In the genomic region with DNA sequence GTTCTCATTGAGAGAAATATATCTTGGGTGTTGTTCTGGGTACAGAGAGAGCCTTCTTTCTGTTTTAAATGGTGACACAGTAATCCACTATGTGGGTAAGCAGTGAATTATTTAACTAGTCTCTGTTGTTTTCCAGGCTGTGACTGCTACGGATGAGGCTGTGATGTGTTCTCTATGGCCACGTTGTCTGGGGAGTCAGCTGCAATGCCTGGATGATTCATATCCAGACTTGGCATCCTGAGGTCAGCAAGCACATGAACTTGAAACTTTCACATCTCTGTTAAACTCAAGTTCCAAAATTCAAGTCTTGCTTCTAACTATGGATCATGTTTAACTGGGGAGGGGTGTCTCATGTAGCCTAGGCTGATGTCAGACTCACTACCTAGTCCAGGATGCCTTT, we compare ENCODE assay signal across 19 mouse cellular contexts.
"Had no signal": no experiment of that assay in that cellular context is flagged by ENCODE, and none has a peak within 500 bp of the region (broad histone marks: within the 10 kb centered on the region; RNA-seq: fewer than 3 reads in every experiment).

No protein-coding gene starts in this region.

- H3K36me3 ChIP-seq: kidney, embryonic 15.5 days; limb, embryonic 12.5 days; limb, embryonic 15.5 days; midbrain, embryonic 12.5 days; midbrain, embryonic 15.5 days; neural tube, embryonic 13.5 days had no signal

- H3K4me3 ChIP-seq: kidney, embryonic 15.5 days; limb, embryonic 12.5 days; limb, embryonic 15.5 days; midbrain, embryonic 12.5 days; midbrain, embryonic 15.5 days; neural tube, embryonic 13.5 days had no signal

- H3K4me2 ChIP-seq: kidney, embryonic 15.5 days; limb, embryonic 12.5 days; limb, embryonic 15.5 days; liver, embryonic 11.5 days; lung, embryonic 14.5 days; midbrain, embryonic 12.5 days; midbrain, embryonic 15.5 days; neural tube, embryonic 13.5 days had no signal

- H3K27ac ChIP-seq: kidney, embryonic 15.5 days; limb, embryonic 12.5 days; limb, embryonic 15.5 days; liver, embryonic 14.5 days; macrophage; midbrain, embryonic 12.5 days; midbrain, embryonic 15.5 days; neural tube, embryonic 13.5 days; stomach, postnatal 0 days had no signal

- H3K9ac ChIP-seq: kidney, embryonic 15.5 days; limb, embryonic 12.5 days; limb, embryonic 15.5 days; liver, embryonic 14.5 days; liver, postnatal 0 days; lung, embryonic 14.5 days; midbrain, embryonic 12.5 days; midbrain, embryonic 15.5 days; neural tube, embryonic 13.5 days had no signal

- ATAC-seq: liver, postnatal 0 days; lung, postnatal 0 days; midbrain, embryonic 15.5 days had no signal

- DNase-seq: kidney, adult 8-10 months; kidney, postnatal 14 days; kidney, postnatal 4 days; left cerebral cortex, postnatal 4 days; liver, postnatal 0 days; lung, embryonic 14.5 days; right cerebral cortex, postnatal 25 days; thymus, postnatal 25 days had no signal

- H3K27me3 ChIP-seq: kidney, embryonic 15.5 days; limb, embryonic 12.5 days; limb, embryonic 15.5 days; midbrain, embryonic 12.5 days; midbrain, embryonic 15.5 days; neural tube, embryonic 13.5 days had no signal

- H3K4me1 ChIP-seq: kidney, embryonic 15.5 days; limb, embryonic 15.5 days; midbrain, embryonic 12.5 days; neural tube, embryonic 13.5 days had no signal

- H3K9me3 ChIP-seq: kidney, embryonic 15.5 days; limb, embryonic 12.5 days; limb, embryonic 15.5 days; midbrain, embryonic 12.5 days; midbrain, embryonic 15.5 days; neural tube, embryonic 13.5 days had no signal
